Mouse (Mus musculus): ENCODE measurements around the gene Tomm40l. TPM values are rescaled to one million over a fixed set of nuclear protein-coding genes. Genes with fewer than 3 reads are reported as not detected.
A peak's percentile ranks its signal among the peaks of the same experiment; 100 is the strongest.
"Not testable (repeated sequence)": the region's sequence is repeated elsewhere in the genome, so short reads cannot be mapped to it uniquely, and the experiment has no call there.

Tomm40l gene
- polyA plus RNA-seq, 1 experiment from 2014 or later: 34.9 TPM

DNA sequence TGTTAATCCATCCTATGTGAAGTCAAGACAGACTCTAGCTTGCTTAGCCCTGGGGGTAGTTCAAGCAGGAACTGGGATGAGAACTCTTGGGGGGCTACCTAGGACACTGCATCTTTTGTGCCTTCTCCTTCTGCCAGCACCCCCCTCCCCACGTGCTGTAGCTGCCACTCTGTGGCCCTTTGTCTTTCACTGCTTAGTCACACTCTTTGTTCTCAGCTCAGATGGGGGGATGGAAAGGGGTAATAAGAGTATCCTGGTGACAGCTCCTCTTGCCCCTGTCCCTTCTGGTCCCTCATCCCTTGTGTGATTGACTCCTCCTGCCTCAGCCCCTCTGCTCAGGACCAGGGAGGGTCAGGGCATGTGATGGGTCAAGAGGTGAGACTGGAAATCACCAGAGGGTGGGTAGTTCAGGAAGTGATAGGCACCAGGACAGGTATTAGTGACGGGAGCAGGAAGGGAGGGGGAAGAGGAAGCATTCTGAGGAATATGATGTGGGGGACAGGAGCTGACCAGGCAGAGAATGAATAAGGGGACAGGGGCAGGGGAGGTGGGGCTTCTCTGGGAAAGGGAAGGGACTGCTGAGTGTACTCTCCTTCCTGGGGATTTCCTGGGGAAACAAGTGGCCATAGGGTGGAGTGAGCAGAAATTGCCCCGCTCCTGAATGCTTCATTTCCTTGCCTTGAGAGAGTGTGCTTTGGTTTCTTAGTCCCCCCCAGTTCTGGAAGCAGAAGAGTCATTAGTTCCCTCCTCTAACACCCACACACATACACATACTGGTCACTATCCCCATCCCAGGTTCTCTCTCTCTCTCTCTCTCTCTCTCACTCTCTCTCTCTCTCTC lies 26.3 kb upstream of the Tomm40l start:
- Histone ChIP-seq H3K4me3 (no peak overlapping the region), H3K36me3 (peaks cover 12% of the 10 kb centered on the region; the same call in 1 of the 2 replicates), H3K9me3 (no peaks in the 10 kb centered on the region), H3K27ac (peak overlapping the region; percentile 96), H3K9ac (no peak overlapping the region), H3K4me2 (peak overlapping the region; percentile 23), H3K27me3 (0 out of 2 replicates have a peak, but pooled peaks cover 4% of the 10 kb centered on the region), H3K4me1 (peaks cover 66% of the 10 kb centered on the region)
- ATAC-seq (ENCODE audit: borderline replicate concordance, extremely low read depth, low FRiP score, low TSS enrichment): no peak; the same call in 1 of the 2 replicates
- 57% methylated on average over 3 of the region's 3 CpGs for WGBS

DNA sequence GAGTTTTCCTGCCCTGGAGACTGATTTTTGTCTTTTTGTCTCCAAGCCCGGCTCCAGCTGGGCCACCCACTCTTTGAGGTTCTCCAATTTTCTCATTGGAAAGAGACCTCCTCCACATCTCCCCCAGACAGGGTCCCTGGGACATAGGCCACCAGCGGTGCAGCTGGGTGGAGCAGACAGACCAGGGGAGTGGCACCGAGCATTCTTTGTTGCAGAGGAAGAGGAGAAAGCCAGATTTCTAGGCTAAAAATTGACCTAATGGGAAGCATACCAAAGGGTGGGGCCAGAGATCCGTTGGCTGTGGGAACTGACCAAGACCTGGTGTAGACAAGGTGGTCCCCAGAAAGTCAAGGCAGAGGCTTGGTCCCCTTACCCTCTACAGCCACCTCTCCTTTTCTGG lies 25.6 kb upstream of the Tomm40l start:
- peak overlapping the region; percentile 84 for H3K4me3 ChIP-seq
- peaks cover 19% of the 10 kb centered on the region; the same call in 1 of the 2 replicates for H3K36me3 ChIP-seq
- no peak for ATAC-seq (ENCODE audit: borderline replicate concordance, extremely low read depth, low FRiP score, low TSS enrichment)
- peaks cover 66% of the 10 kb centered on the region for H3K4me1 ChIP-seq
- H3K9me3 ChIP-seq: no peaks in the 10 kb centered on the region
- H3K27ac ChIP-seq: peak overlapping the region; percentile 96
- peak overlapping the region; percentile 71 for H3K4me2 ChIP-seq
- WGBS: 28% methylated on average over 4 of the region's 4 CpGs
- 0 out of 2 replicates have a peak, but pooled peaks cover 4% of the 10 kb centered on the region for H3K27me3 ChIP-seq
- 0 out of 2 replicates have a peak overlapping the region, but pooled peaks have one; percentile 48 for H3K9ac ChIP-seq

DNA sequence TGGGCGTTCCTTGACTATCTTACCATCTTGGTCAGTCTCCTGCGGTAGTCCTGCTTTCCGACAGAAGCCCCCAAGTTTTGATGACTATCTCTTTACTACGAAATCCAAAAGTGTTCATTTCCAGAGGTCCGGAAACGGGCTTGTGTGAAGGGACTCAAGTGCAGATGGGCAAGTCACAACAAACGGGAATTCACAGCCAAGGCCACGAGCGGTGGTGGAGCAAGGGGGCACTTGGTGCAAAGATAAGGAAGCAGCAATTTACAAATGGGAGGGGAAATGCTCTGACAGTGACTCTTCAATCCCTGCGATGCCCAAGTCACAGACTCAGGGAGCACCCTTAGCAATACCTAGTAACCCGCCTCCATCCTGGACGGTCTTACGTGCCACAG lies 25.1 kb upstream of the Tomm40l start:
- H3K9me3 ChIP-seq: no peaks in the 10 kb centered on the region
- H3K4me2 ChIP-seq: peak overlapping the region; percentile 71
- H3K4me1 ChIP-seq: peaks cover 61% of the 10 kb centered on the region
- peaks cover 24% of the 10 kb centered on the region; the same call in 1 of the 2 replicates for H3K36me3 ChIP-seq
- peak overlapping the region; percentile 84 for H3K4me3 ChIP-seq
- 0 out of 2 replicates have a peak, but pooled peaks have one; percentile 6 for ATAC-seq (ENCODE audit: borderline replicate concordance, extremely low read depth, low FRiP score, low TSS enrichment)
- peak overlapping the region; percentile 48 for H3K9ac ChIP-seq
- WGBS: 7% methylated on average over 13 of the region's 13 CpGs
- H3K27me3 ChIP-seq: 0 out of 2 replicates have a peak, but pooled peaks cover 4% of the 10 kb centered on the region
- peak overlapping the region; percentile 96 for H3K27ac ChIP-seq

DNA sequence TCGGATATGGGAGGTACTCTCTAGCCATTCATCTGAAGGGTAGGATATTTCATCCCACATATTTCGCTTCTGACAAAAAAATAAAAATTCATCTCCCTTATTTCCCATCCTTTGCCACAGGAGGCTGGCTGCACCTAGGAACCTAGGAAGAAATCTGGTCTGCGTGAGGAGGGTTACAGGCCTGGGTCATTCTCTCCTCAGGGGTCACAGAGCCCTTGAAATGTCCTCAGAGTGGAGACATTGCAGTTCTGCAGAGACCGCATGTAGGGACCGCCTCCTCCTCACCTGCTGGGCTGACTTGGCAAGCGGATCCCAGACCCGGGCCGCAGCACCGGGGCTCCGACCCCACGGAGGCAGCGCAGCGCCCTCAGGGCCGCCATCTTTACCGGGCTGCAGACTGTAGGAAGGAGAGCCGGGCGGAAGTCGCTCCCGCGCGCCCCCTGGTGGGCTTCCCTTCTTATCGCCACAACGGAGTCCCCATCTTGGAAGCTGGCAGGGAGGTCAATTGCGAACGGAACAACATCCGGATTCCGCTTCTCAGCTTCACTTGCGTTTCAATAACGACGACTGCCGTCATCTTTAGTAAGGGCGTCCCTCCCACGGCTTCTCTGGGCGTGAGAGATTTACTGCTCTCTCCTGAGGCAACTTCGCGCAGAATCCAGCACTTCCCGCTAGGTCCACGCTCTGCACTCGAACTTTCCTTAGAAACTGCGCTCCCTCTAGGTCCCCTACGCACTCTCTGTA lies 24.6 kb upstream of the Tomm40l start:
- peak overlapping the region; percentile 85 for H3K9ac ChIP-seq
- H3K4me3 ChIP-seq: peak overlapping the region; percentile 84
- peaks cover 27% of the 10 kb centered on the region; the same call in 1 of the 2 replicates for H3K36me3 ChIP-seq
- H3K27ac ChIP-seq: peak overlapping the region; percentile 96
- peaks cover 56% of the 10 kb centered on the region for H3K4me1 ChIP-seq
- H3K4me2 ChIP-seq: peak overlapping the region; percentile 75
- no peaks in the 10 kb centered on the region for H3K9me3 ChIP-seq
- ATAC-seq (ENCODE audit: borderline replicate concordance, extremely low read depth, low FRiP score, low TSS enrichment): peak; percentile 86
- H3K27me3 ChIP-seq: 0 out of 2 replicates have a peak, but pooled peaks cover 4% of the 10 kb centered on the region
- under 1% methylated on average over 41 of the region's 41 CpGs for whole genome bisulfite sequencing

DNA sequence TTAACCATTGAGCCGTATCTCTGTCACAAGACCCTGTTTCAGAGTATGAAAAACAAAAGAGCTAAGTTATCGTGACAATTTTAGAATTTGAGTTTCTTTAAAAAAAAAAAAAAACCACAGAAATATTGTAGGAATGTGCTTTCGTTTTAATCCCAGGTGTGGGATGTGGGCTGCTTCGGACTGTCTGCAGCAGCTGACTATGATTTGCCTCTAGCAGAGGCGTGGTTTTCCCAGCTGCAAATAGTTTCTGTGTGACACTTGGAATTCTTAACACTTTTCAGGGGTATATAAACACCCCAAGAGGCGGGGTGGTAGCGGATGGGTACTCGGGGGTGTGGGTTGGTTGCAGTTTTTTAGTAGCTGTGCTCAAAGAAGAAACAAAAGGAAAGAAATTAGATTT lies 23.0 kb upstream of the Tomm40l start:
- no peak overlapping the region for H3K9ac ChIP-seq
- H3K27me3 ChIP-seq: no peaks in the 10 kb centered on the region
- WGBS: 76% methylated on average over 8 of the region's 8 CpGs
- peaks cover 42% of the 10 kb centered on the region for H3K36me3 ChIP-seq
- peaks cover 41% of the 10 kb centered on the region for H3K4me1 ChIP-seq
- no peak overlapping the region for H3K27ac ChIP-seq
- no peak overlapping the region for H3K4me3 ChIP-seq
- ATAC-seq (ENCODE audit: borderline replicate concordance, extremely low read depth, low FRiP score, low TSS enrichment): no peak
- H3K9me3 ChIP-seq: no peaks in the 10 kb centered on the region
- 0 out of 2 replicates have a peak overlapping the region, but pooled peaks have one; percentile 75 for H3K4me2 ChIP-seq

DNA sequence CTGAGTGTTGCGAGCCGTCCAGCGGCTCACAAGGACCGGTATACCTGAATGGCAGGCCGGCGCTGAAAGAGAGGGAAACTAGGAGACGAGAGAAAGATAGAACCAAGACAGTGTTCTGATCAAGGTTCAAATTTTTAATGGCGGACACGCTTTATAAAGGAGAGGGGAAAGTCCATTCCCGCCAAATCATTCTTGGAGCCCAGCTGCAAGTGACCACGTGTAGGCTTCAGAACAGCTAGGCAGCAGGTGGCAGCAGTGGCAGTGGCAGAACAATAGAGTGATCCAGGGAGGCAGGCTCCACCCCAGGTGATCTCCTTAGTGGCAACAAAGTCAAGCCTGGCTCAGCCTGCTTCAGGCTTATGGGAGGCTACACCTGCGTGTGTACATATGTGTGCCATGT lies 19.6 kb upstream of the Tomm40l start:
- not testable (repeated sequence) for H3K9me3 ChIP-seq; ATAC-seq (ENCODE audit: borderline replicate concordance, extremely low read depth, low FRiP score, low TSS enrichment); H3K4me2 ChIP-seq; H3K9ac ChIP-seq; H3K27me3 ChIP-seq; H3K27ac ChIP-seq; H3K4me3 ChIP-seq
- Histone ChIP-seq H3K4me1 (peaks cover 13% of the 10 kb centered on the region), H3K36me3 (peaks cover 73% of the 10 kb centered on the region)
- WGBS: 83% methylated on average over 12 of the region's 12 CpGs

DNA sequence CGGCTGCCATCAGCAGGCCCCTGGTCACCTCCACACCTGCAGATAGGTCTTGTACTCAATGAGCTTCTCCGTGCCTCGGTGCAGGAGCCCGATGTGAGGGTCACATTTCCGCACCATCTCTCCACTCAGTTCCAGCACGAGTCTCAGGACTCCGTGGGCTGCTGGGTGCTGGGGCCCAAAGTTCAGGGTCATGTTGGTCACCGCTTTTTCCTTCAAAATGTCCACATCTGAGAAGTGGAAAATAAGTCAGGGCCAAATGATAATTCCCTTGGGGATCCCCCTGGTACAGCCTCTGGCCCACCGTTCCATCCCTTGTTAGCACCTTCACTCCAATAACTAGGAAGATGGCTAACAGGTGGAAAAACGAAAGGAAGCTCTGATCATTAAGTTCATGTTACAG lies 18.6 kb upstream of the Tomm40l start:
- no peak for ATAC-seq (ENCODE audit: borderline replicate concordance, extremely low read depth, low FRiP score, low TSS enrichment)
- 88% methylated on average over 10 of the region's 10 CpGs for WGBS
- Histone ChIP-seq H3K9ac (no peak overlapping the region), H3K36me3 (peaks cover 83% of the 10 kb centered on the region), H3K4me1 (peaks cover 7% of the 10 kb centered on the region), H3K4me2 (no peak overlapping the region), H3K4me3 (no peak overlapping the region), H3K9me3 (no peaks in the 10 kb centered on the region), H3K27me3 (no peaks in the 10 kb centered on the region), H3K27ac (no peak overlapping the region)

DNA sequence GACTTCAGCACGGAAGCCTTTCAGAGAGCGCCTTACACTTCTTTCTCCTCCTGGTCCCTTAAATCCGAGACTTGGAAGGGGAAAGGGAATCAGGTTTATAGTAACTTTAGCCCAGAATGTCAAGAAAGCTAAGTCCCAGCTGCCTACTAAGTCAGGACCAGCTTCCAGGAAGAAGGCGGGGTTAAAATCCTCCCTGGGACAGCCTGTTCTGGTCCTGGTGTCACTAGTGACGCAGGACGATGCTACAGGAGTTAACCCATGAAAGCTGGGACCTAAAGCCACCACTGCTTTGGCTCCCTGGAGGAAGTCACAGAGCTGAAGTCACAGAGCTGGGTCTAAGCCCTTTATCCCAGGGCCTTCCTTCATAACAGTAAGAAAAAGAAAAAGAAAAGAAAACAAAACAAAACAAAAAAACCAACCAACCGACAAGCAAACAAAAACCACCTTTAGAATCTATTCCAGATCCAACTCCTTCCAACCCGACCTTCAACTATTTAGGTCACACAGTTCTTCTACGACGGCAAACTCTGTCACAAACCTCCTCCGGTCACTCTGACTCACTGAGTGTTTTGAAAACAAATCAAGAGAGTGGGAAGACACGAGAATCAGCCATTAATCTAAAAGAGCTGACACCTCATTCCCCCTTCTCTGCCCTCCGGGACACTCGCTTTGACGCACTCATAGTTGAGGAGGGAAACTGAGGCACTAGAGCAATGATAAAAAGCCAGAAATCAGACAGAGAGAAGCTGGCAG lies 17.9 kb upstream of the Tomm40l start:
- Histone ChIP-seq H3K4me2 (no peak overlapping the region), H3K9ac (no peak overlapping the region), H3K27me3 (no peaks in the 10 kb centered on the region), H3K27ac (no peak overlapping the region), H3K9me3 (no peaks in the 10 kb centered on the region), H3K4me3 (no peak overlapping the region), H3K36me3 (peaks cover 90% of the 10 kb centered on the region), H3K4me1 (no peaks in the 10 kb centered on the region)
- ATAC-seq (ENCODE audit: borderline replicate concordance, extremely low read depth, low FRiP score, low TSS enrichment): no peak
- 63% methylated on average over 15 of the region's 15 CpGs for WGBS

DNA sequence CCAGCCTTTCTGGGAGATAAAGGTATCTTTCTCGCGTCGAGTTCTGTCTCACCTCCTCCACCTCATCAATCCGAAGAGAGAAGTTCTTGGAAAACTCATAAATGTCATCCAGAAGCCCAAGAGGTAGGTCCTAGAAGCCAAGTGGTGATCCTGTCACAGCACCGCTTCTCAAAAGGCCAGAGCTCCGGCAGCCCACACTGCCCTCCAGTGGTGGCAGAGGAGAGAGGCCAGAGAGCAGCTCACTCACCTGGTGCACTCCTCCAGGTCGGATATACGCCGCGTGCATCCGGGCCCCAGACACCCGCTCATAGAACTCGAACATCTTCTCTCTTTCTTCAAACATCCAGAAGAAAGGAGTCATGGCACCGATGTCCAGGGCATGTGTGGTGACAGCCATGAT lies 16.1 kb upstream of the Tomm40l start:
- ATAC-seq (ENCODE audit: borderline replicate concordance, extremely low read depth, low FRiP score, low TSS enrichment): no peak
- WGBS: 67% methylated on average over 14 of the region's 14 CpGs
- no peaks in the 10 kb centered on the region for H3K4me1 ChIP-seq
- no peaks in the 10 kb centered on the region for H3K9me3 ChIP-seq
- no peak overlapping the region for H3K4me2 ChIP-seq
- H3K9ac ChIP-seq: no peak overlapping the region
- H3K27me3 ChIP-seq: no peaks in the 10 kb centered on the region
- no peak overlapping the region for H3K4me3 ChIP-seq
- H3K27ac ChIP-seq: no peak overlapping the region
- H3K36me3 ChIP-seq: peaks cover 92% of the 10 kb centered on the region

DNA sequence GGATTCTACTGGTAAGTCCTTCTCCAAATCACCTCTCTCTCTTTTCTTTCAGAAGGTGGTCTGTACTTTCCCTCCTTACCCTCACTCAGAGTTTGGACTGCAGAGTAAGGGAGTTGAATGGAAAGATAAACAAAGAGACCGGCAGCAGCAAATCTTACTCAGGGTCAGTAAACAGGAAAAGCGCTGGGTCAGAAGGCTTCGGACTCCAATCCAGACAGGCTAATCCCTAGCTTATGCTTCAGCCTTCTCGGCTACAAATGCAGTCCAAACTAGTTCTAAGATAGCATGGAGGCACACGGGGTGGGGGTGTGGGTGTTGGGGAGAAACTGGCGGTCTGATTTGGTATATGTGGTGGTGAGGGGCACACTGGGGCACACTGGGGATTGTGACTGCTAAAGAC lies 15.1 kb upstream of the Tomm40l start:
- H3K4me3 ChIP-seq: no peak overlapping the region
- H3K9ac ChIP-seq: no peak overlapping the region
- peaks cover 82% of the 10 kb centered on the region for H3K36me3 ChIP-seq
- 66% methylated on average over 6 of the region's 6 CpGs for WGBS
- H3K27me3 ChIP-seq: no peaks in the 10 kb centered on the region
- no peaks in the 10 kb centered on the region for H3K9me3 ChIP-seq
- ATAC-seq (ENCODE audit: borderline replicate concordance, extremely low read depth, low FRiP score, low TSS enrichment): no peak
- H3K4me2 ChIP-seq: no peak overlapping the region
- no peak overlapping the region for H3K27ac ChIP-seq
- H3K4me1 ChIP-seq: no peaks in the 10 kb centered on the region

DNA sequence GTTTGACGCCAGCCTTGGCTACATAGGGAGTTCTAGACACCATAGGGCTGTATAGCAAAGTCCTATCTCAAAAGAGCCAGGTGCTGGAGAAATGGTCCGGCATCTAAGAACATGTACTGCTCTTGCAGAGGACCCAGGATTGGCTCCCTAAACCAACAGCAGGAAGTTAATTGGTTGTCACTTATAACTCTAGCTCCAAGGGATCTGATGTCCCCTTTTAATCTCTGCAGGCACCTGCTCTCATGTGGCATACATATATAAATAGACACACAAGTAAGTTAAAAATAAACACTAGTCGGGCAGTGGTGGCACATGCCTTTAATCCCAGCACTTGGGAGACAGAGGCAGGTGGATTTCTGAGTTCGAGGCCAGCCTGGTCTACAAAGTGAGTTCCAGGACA lies 13.5 kb upstream of the Tomm40l start:
- no peak overlapping the region for H3K4me3 ChIP-seq
- no peak overlapping the region for H3K4me2 ChIP-seq
- no peak overlapping the region for H3K9ac ChIP-seq
- no peak overlapping the region for H3K27ac ChIP-seq
- H3K9me3 ChIP-seq: no peaks in the 10 kb centered on the region
- H3K27me3 ChIP-seq: no peaks in the 10 kb centered on the region
- H3K4me1 ChIP-seq: no peaks in the 10 kb centered on the region
- peaks cover 68% of the 10 kb centered on the region for H3K36me3 ChIP-seq
- WGBS: 77% methylated on average over 4 of the region's 4 CpGs
- no peak for ATAC-seq (ENCODE audit: borderline replicate concordance, extremely low read depth, low FRiP score, low TSS enrichment)

Measured in lung, embryonic 15.5 days (tissue).